In genomic region chr4:116371676-116372075, GRCm38 (mm10) we compare ENCODE assay signal across 8 mouse cellular contexts.
A peak's percentile ranks its signal among the peaks of the same experiment; 100 is the strongest.
DNase-seq lines count a peak whose midpoint lies in the region; ATAC-seq and TF ChIP-seq lines count a peak whose summit lies in the region.

No protein-coding gene starts in this region.

- DNase-seq in hindbrain, postnatal 0 days (ENCODE audit: low spot score): peak; percentile 61
- DNase-seq in hindbrain, embryonic 10.5 days (ENCODE audit: low spot score): no peak
- peak; percentile 63 for DNase-seq in adrenal gland, postnatal 14 days
- peak; percentile 66 for DNase-seq in gastrocnemius, postnatal 14 days
- DNase-seq in layer of hippocampus, adult 2 months (ENCODE audit: low spot score in 2 of 2): peak; percentile 70 to 77
- no peak for DNase-seq in spleen, adult 18-20 months

- no peak for TF ChIP-seq POLR2A in myocyte (IDR thresholded peaks at IDR 0.05; ENCODE audit: insufficient read length, low read depth)

- peaks cover 24% of the 10 kb centered on the region for H3K79me2 ChIP-seq in myocyte (ENCODE audit: control insufficient read depth, insufficient read depth)

- no peak overlapping the region for H3K9ac ChIP-seq in hindbrain, postnatal 0 days (replicated peaks; ENCODE audit: low read length)

- TF ChIP-seq CTCF in hindbrain, postnatal 0 days (IDR thresholded peaks at IDR 0.05; ENCODE audit: low read depth): no peak
- TF ChIP-seq CTCF in layer of hippocampus, adult 2 months (conservative IDR thresholded peaks at IDR 0.05): no peak

- peak; percentile 83 for ATAC-seq in hindbrain, postnatal 0 days
- ATAC-seq in monocyte, adult 5-6 weeks (replicated peaks; ENCODE audit: insufficient number of reproducible peaks, low FRiP score, low TSS enrichment, poor library complexity, severe bottlenecking): no peak

- no peaks in the 10 kb centered on the region for H3K36me3 ChIP-seq in hindbrain, postnatal 0 days (ENCODE audit: insufficient read depth, low read length)
- H3K36me3 ChIP-seq in hindbrain, embryonic 10.5 days: no peaks in the 10 kb centered on the region
- H3K36me3 ChIP-seq in myocyte (ENCODE audit: control insufficient read depth, insufficient read depth): peaks cover 5% of the 10 kb centered on the region

- H3ac ChIP-seq in myocyte (ENCODE audit: control insufficient read depth, insufficient read length): no peak overlapping the region

- 0 out of 2 replicates have a peak, but pooled peaks cover 4% of the 10 kb centered on the region for H3K4me1 ChIP-seq in hindbrain, postnatal 0 days (ENCODE audit: insufficient read depth, low read length)
- H3K4me1 ChIP-seq in hindbrain, embryonic 10.5 days (replicated peaks): no peaks in the 10 kb centered on the region

- no peaks in the 10 kb centered on the region for H3K27me3 ChIP-seq in hindbrain, postnatal 0 days (ENCODE audit: insufficient read depth, low read length)
- H3K27me3 ChIP-seq in hindbrain, embryonic 10.5 days (ENCODE audit: insufficient read depth, poor library complexity, severe bottlenecking): no peaks in the 10 kb centered on the region
- H3K27me3 ChIP-seq in myocyte (ENCODE audit: control insufficient read depth, insufficient read depth, insufficient read length): no peaks in the 10 kb centered on the region

- H3K4me2 ChIP-seq in hindbrain, postnatal 0 days (ENCODE audit: low read depth, low read length): no peak overlapping the region
- peak overlapping the region; percentile 46 for H3K4me2 ChIP-seq in myocyte (ENCODE audit: low read depth)

- H3K27ac ChIP-seq in hindbrain, postnatal 0 days: no peak overlapping the region
- no peak overlapping the region for H3K27ac ChIP-seq in hindbrain, embryonic 10.5 days
- peak overlapping the region; percentile 86 for H3K27ac ChIP-seq in layer of hippocampus, adult 2 months

- no peaks in the 10 kb centered on the region for H3K9me3 ChIP-seq in hindbrain, postnatal 0 days (ENCODE audit: low read length)
- no peaks in the 10 kb centered on the region for H3K9me3 ChIP-seq in hindbrain, embryonic 10.5 days

- no peak overlapping the region for H3K4me3 ChIP-seq in hindbrain, postnatal 0 days (ENCODE audit: low read length)
- H3K4me3 ChIP-seq in hindbrain, embryonic 10.5 days: no peak overlapping the region
- no peak overlapping the region for H3K4me3 ChIP-seq in layer of hippocampus, adult 2 months
- H3K4me3 ChIP-seq in myocyte: no peak overlapping the region

- intact Hi-C loops in gastrocnemius, postnatal 14 days (cut with DNase I; ENCODE audit: low total_unique reads): no loop called here

- WGBS in hindbrain, postnatal 0 days: 30% methylated on average over 1 of the region's 1 CpGs
- 79% methylated on average over 1 of the region's 1 CpGs for WGBS in hindbrain, embryonic 10.5 days

TF ChIP-seq in myocyte, 11 proteins besides CTCF, POLR2A, EP300 and RAD21:
- TF ChIP-seq MYOG (IDR thresholded peaks at IDR 0.05; ENCODE audit: control insufficient read depth in 1 of 3, insufficient read depth in 1 of 3, insufficient read length in 2 of 3, low read depth in 2 of 3): peak in 2 of 3 experiments; percentile 67 to 73
- TF ChIP-seq MYOD1 (IDR thresholded peaks at IDR 0.05; ENCODE audit: control insufficient read depth in 1 of 3, insufficient read length in 2 of 3, low read depth in 2 of 3): peak in 2 of 3 experiments; percentile 38 to 67
- TF ChIP-seq TCF12 (IDR thresholded peaks at IDR 0.05; ENCODE audit: insufficient read depth, poor library complexity, severe bottlenecking): peak; percentile 39
- no peak for TF ChIP-seq E2F4 (IDR thresholded peaks at IDR 0.05; ENCODE audit: insufficient read depth)
TF ChIP-seq in myocyte: peak in this region for 3.

Comparison
In these comparisons a context has a peak if more than half of its experiments do, and no peak if none do; other contexts are left out.
1. DNase-seq: peak in hindbrain, postnatal 0 days (single experiment), adrenal gland, postnatal 14 days (single experiment), gastrocnemius, postnatal 14 days (single experiment) and layer of hippocampus, adult 2 months (2 of 2); none in hindbrain, embryonic 10.5 days (single experiment) and spleen, adult 18-20 months (0 of 2).